Mouse (Mus musculus) megakaryocyte, embryonic 14.5 days (primary cell): ENCODE measurements around the gene Hdgfl3.

Experiments
- FLI1 ChIP-seq: IDR thresholded peaks from 2 replicates; pipeline ENCODE4 v1.6.1; 2012; ENCODE audit warnings: low read length, inconsistent platforms, mixed read lengths
- GATA1 ChIP-seq: IDR thresholded peaks from 3 replicates; pipeline ENCODE4 v1.6.1; 2012; ENCODE audit warnings: mixed read lengths, low read length, inconsistent platforms, borderline replicate concordance

- TF ChIP-seq FLI1 (no peak), GATA1 (no peak)
Measured at GRCm38 (mm10) chr7:81974616-81975015, 40.3 kb upstream of the Hdgfl3 start.
